Mouse (Mus musculus): Measurements from ENCODE around the gene Tnrc6c. TPM values are rescaled to one million over a fixed set of nuclear protein-coding genes. Genes with fewer than 3 reads are reported as not detected.

The Tnrc6c gene
- total and polyA plus RNA-seq, 2 experiments: 5.7 to 6.3 TPM

- 63% methylated on average over 7 of the region's 7 CpGs for whole genome bisulfite sequencing
- no peak overlapping the region for H3K4me3 ChIP-seq (ENCODE audit: insufficient read depth, low read depth, low read length)
- no peak overlapping the region for H3K27ac ChIP-seq (replicated peaks; ENCODE audit: insufficient read depth, low read depth, low read length)
- H3K9ac ChIP-seq (ENCODE audit: low read depth, low read length): no peak overlapping the region
- peaks cover 9% of the 10 kb centered on the region; the same call in 1 of the 2 replicates for H3K4me1 ChIP-seq (ENCODE audit: control insufficient read depth, insufficient read depth, low read length)
- peaks cover 2% of the 10 kb centered on the region; the same call in 1 of the 2 replicates for H3K36me3 ChIP-seq (ENCODE audit: control insufficient read depth, insufficient read depth, low read length)
- no peak for DNase-seq (ENCODE audit: extremely low read depth, low read depth, low spot score)
- no peaks in the 10 kb centered on the region for H3K27me3 ChIP-seq (ENCODE audit: control insufficient read depth, insufficient read depth, low read length)
- TF ChIP-seq CTCF (IDR thresholded peaks at IDR 0.05; ENCODE audit: low read depth, low read length) (no peak), POLR2A (IDR thresholded peaks at IDR 0.05; ENCODE audit: extremely low read depth, insufficient read depth, low read length) (no peak)
- H3K79me2 ChIP-seq (ENCODE audit: control insufficient read depth, insufficient read depth, low read length): no peaks in the 10 kb centered on the region
Observed at GRCm38 (mm10) chr11:117729798-117730489, 75.9 kb downstream of the Tnrc6c start.

GRCm38 (mm10) chr11:117730490-117730838 lies 76.4 kb downstream of the Tnrc6c start:
- Histone ChIP-seq H3K9ac (ENCODE audit: low read depth, low read length) (no peak overlapping the region), H3K36me3 (ENCODE audit: control insufficient read depth, insufficient read depth, low read length) (peaks cover 4% of the 10 kb centered on the region; the same call in 1 of the 2 replicates), H3K27me3 (ENCODE audit: control insufficient read depth, insufficient read depth, low read length) (no peaks in the 10 kb centered on the region), H3K27ac (replicated peaks; ENCODE audit: insufficient read depth, low read depth, low read length) (no peak overlapping the region), H3K4me1 (ENCODE audit: control insufficient read depth, insufficient read depth, low read length) (peaks cover 9% of the 10 kb centered on the region; the same call in 1 of the 2 replicates), H3K79me2 (ENCODE audit: control insufficient read depth, insufficient read depth, low read length) (no peaks in the 10 kb centered on the region), H3K4me3 (ENCODE audit: insufficient read depth, low read depth, low read length) (no peak overlapping the region)
- no peak for DNase-seq (ENCODE audit: extremely low read depth, low read depth, low spot score)
- 94% methylated on average over 4 of the region's 4 CpGs for WGBS
- TF ChIP-seq CTCF (IDR thresholded peaks at IDR 0.05; ENCODE audit: low read depth, low read length) (no peak), POLR2A (IDR thresholded peaks at IDR 0.05; ENCODE audit: extremely low read depth, insufficient read depth, low read length) (no peak)

- Histone ChIP-seq H3K9ac (ENCODE audit: low read depth, low read length) (no peak overlapping the region), H3K27me3 (ENCODE audit: control insufficient read depth, insufficient read depth, low read length) (no peaks in the 10 kb centered on the region), H3K27ac (replicated peaks; ENCODE audit: insufficient read depth, low read depth, low read length) (no peak overlapping the region), H3K36me3 (ENCODE audit: control insufficient read depth, insufficient read depth, low read length) (peaks cover 5% of the 10 kb centered on the region; the same call in 1 of the 2 replicates), H3K4me3 (ENCODE audit: insufficient read depth, low read depth, low read length) (no peak overlapping the region), H3K79me2 (ENCODE audit: control insufficient read depth, insufficient read depth, low read length) (no peaks in the 10 kb centered on the region), H3K4me1 (ENCODE audit: control insufficient read depth, insufficient read depth, low read length) (peaks cover 9% of the 10 kb centered on the region; the same call in 1 of the 2 replicates)
- 94% methylated on average over 7 of the region's 7 CpGs for WGBS
- no peak for TF ChIP-seq CTCF (IDR thresholded peaks at IDR 0.05; ENCODE audit: low read depth, low read length)
- no peak for DNase-seq (ENCODE audit: extremely low read depth, low read depth, low spot score)
Observed at GRCm38 (mm10) chr11:117731470-117731869, 77.4 kb downstream of the Tnrc6c start.

GRCm38 (mm10) chr11:117736037-117736689 lies 82.1 kb downstream of the Tnrc6c start:
- Histone ChIP-seq H3K4me1 (ENCODE audit: control insufficient read depth, insufficient read depth, low read length) (no peaks in the 10 kb centered on the region), H3K27me3 (ENCODE audit: control insufficient read depth, insufficient read depth, low read length) (no peaks in the 10 kb centered on the region), H3K4me3 (ENCODE audit: insufficient read depth, low read depth, low read length) (no peak overlapping the region), H3K27ac (replicated peaks; ENCODE audit: insufficient read depth, low read depth, low read length) (no peak overlapping the region), H3K36me3 (ENCODE audit: control insufficient read depth, insufficient read depth, low read length) (peaks cover 28% of the 10 kb centered on the region), H3K79me2 (ENCODE audit: control insufficient read depth, insufficient read depth, low read length) (no peaks in the 10 kb centered on the region), H3K9ac (ENCODE audit: low read depth, low read length) (no peak overlapping the region)
- WGBS: 52% methylated on average over 5 of the region's 5 CpGs
- DNase-seq (ENCODE audit: extremely low read depth, low read depth, low spot score): peak; percentile 39
- TF ChIP-seq POLR2A (IDR thresholded peaks at IDR 0.05; ENCODE audit: extremely low read depth, insufficient read depth, low read length): no peak
- TF ChIP-seq CTCF (IDR thresholded peaks at IDR 0.05; ENCODE audit: low read depth, low read length): no peak

GRCm38 (mm10) chr11:117738123-117738522 lies 84.0 kb downstream of the Tnrc6c start:
- Histone ChIP-seq H3K4me3 (ENCODE audit: insufficient read depth, low read depth, low read length) (no peak overlapping the region), H3K9ac (ENCODE audit: low read depth, low read length) (no peak overlapping the region), H3K79me2 (ENCODE audit: control insufficient read depth, insufficient read depth, low read length) (no peaks in the 10 kb centered on the region), H3K27ac (replicated peaks; ENCODE audit: insufficient read depth, low read depth, low read length) (no peak overlapping the region), H3K4me1 (ENCODE audit: control insufficient read depth, insufficient read depth, low read length) (no peaks in the 10 kb centered on the region), H3K27me3 (ENCODE audit: control insufficient read depth, insufficient read depth, low read length) (no peaks in the 10 kb centered on the region), H3K36me3 (ENCODE audit: control insufficient read depth, insufficient read depth, low read length) (peaks cover 42% of the 10 kb centered on the region)
- TF ChIP-seq CTCF (IDR thresholded peaks at IDR 0.05; ENCODE audit: low read depth, low read length): no peak
- no peak for TF ChIP-seq POLR2A (IDR thresholded peaks at IDR 0.05; ENCODE audit: extremely low read depth, insufficient read depth, low read length)
- DNase-seq (ENCODE audit: extremely low read depth, low read depth, low spot score): no peak
- 85% methylated on average over 5 of the region's 5 CpGs for WGBS

GRCm38 (mm10) chr11:117741128-117741527 lies 87.0 kb downstream of the Tnrc6c start:
- H3K79me2 ChIP-seq (ENCODE audit: control insufficient read depth, insufficient read depth, low read length): no peaks in the 10 kb centered on the region
- H3K4me3 ChIP-seq (ENCODE audit: insufficient read depth, low read depth, low read length): no peak overlapping the region
- WGBS: 94% methylated on average over 6 of the region's 6 CpGs
- no peak for TF ChIP-seq CTCF (IDR thresholded peaks at IDR 0.05; ENCODE audit: low read depth, low read length)
- TF ChIP-seq POLR2A (IDR thresholded peaks at IDR 0.05; ENCODE audit: extremely low read depth, insufficient read depth, low read length): no peak
- H3K36me3 ChIP-seq (ENCODE audit: control insufficient read depth, insufficient read depth, low read length): peaks cover 54% of the 10 kb centered on the region
- no peaks in the 10 kb centered on the region for H3K27me3 ChIP-seq (ENCODE audit: control insufficient read depth, insufficient read depth, low read length)
- DNase-seq (ENCODE audit: extremely low read depth, low read depth, low spot score): no peak
- no peaks in the 10 kb centered on the region for H3K4me1 ChIP-seq (ENCODE audit: control insufficient read depth, insufficient read depth, low read length)
- no peak overlapping the region for H3K27ac ChIP-seq (replicated peaks; ENCODE audit: insufficient read depth, low read depth, low read length)
- no peak overlapping the region for H3K9ac ChIP-seq (ENCODE audit: low read depth, low read length)
